Mouse (Mus musculus): ENCODE measurements around the gene Mrto4. TPM values are rescaled to one million over a fixed set of nuclear protein-coding genes. Genes with fewer than 3 reads are reported as not detected.

The Mrto4 gene
- polyA plus RNA-seq, 1 experiment from 2014 or later: 136 TPM

GRCm38 (mm10) chr4:139307916-139308315, 44.5 kb downstream of the Mrto4 start:
- no peak overlapping the region for H3K4me2 ChIP-seq
- no peak overlapping the region; the same call in 1 of the 2 replicates for H3K9ac ChIP-seq
- H3K4me1 ChIP-seq (ENCODE audit: insufficient read depth): no peaks in the 10 kb centered on the region
- H3K9me3 ChIP-seq (ENCODE audit: low read depth, low read length): no peaks in the 10 kb centered on the region
- WGBS: 82% methylated on average over 5 of the region's 5 CpGs
- H3K4me3 ChIP-seq (ENCODE audit: low read depth, low read length): no peak overlapping the region
- no peaks in the 10 kb centered on the region for H3K27me3 ChIP-seq (ENCODE audit: insufficient read depth, low read length)
- no peak for TF ChIP-seq CTCF (IDR thresholded peaks at IDR 0.05; ENCODE audit: low read depth)
- peaks cover 3% of the 10 kb centered on the region; the same call in 1 of the 2 replicates for H3K36me3 ChIP-seq (ENCODE audit: insufficient read depth)
- no peak overlapping the region for H3K27ac ChIP-seq (ENCODE audit: low read depth)
- ATAC-seq (ENCODE audit: insufficient read depth) (no peak), DNase-seq (no peak)

GRCm38 (mm10) chr4:139305521-139305920, 46.9 kb downstream of the Mrto4 start:
- no peaks in the 10 kb centered on the region for H3K4me1 ChIP-seq (ENCODE audit: insufficient read depth)
- no peaks in the 10 kb centered on the region for H3K9me3 ChIP-seq (ENCODE audit: low read depth, low read length)
- 79% methylated on average over 3 of the region's 3 CpGs for WGBS
- H3K9ac ChIP-seq: no peak overlapping the region
- H3K27me3 ChIP-seq (ENCODE audit: insufficient read depth, low read length): no peaks in the 10 kb centered on the region
- no peak for TF ChIP-seq CTCF (IDR thresholded peaks at IDR 0.05; ENCODE audit: low read depth)
- no peak for DNase-seq
- peaks cover 18% of the 10 kb centered on the region; the same call in 1 of the 2 replicates for H3K36me3 ChIP-seq (ENCODE audit: insufficient read depth)
- no peak overlapping the region for H3K27ac ChIP-seq (ENCODE audit: low read depth)
- no peak for ATAC-seq (ENCODE audit: insufficient read depth)
- H3K4me2 ChIP-seq: no peak overlapping the region
- H3K4me3 ChIP-seq (ENCODE audit: low read depth, low read length): no peak overlapping the region

- H3K36me3 ChIP-seq (ENCODE audit: insufficient read depth): peaks cover 22% of the 10 kb centered on the region; the same call in 1 of the 2 replicates
- H3K9me3 ChIP-seq (ENCODE audit: low read depth, low read length): no peaks in the 10 kb centered on the region
These were observed 50.1 kb downstream of the Mrto4 start for GRCm38 (mm10) chr4:139302241-139302640.

GRCm38 (mm10) chr4:139301780-139302179, 50.6 kb downstream of the Mrto4 start:
- 76% methylated on average over 8 of the region's 8 CpGs for WGBS
- Histone ChIP-seq H3K27ac (ENCODE audit: low read depth) (no peak overlapping the region), H3K36me3 (ENCODE audit: insufficient read depth) (peaks cover 25% of the 10 kb centered on the region; the same call in 1 of the 2 replicates), H3K4me1 (ENCODE audit: insufficient read depth) (no peaks in the 10 kb centered on the region), H3K27me3 (ENCODE audit: insufficient read depth, low read length) (no peaks in the 10 kb centered on the region), H3K9ac (no peak overlapping the region), H3K4me3 (ENCODE audit: low read depth, low read length) (no peak overlapping the region), H3K9me3 (ENCODE audit: low read depth, low read length) (no peaks in the 10 kb centered on the region), H3K4me2 (no peak overlapping the region)
- DNase-seq: no peak
- no peak for ATAC-seq (ENCODE audit: insufficient read depth)
- no peak for TF ChIP-seq CTCF (IDR thresholded peaks at IDR 0.05; ENCODE audit: low read depth)

More at GRCm38 (mm10) chr4:139302241-139302640, 50.1 kb downstream of the Mrto4 start:
- H3K4me1 ChIP-seq (ENCODE audit: insufficient read depth): no peaks in the 10 kb centered on the region
- no peak overlapping the region for H3K9ac ChIP-seq
- ATAC-seq (ENCODE audit: insufficient read depth) (no peak), DNase-seq (no peak)
- TF ChIP-seq CTCF (IDR thresholded peaks at IDR 0.05; ENCODE audit: low read depth): no peak
- 48% methylated on average over 5 of the region's 5 CpGs for WGBS
- no peak overlapping the region for H3K4me3 ChIP-seq (ENCODE audit: low read depth, low read length)
- H3K27ac ChIP-seq (ENCODE audit: low read depth): no peak overlapping the region
- H3K27me3 ChIP-seq (ENCODE audit: insufficient read depth, low read length): no peaks in the 10 kb centered on the region
- H3K4me2 ChIP-seq: no peak overlapping the region

- Histone ChIP-seq H3K27me3 (ENCODE audit: insufficient read depth, low read length) (no peaks in the 10 kb centered on the region), H3K36me3 (ENCODE audit: insufficient read depth) (peaks cover 27% of the 10 kb centered on the region; the same call in 1 of the 2 replicates), H3K27ac (ENCODE audit: low read depth) (no peak overlapping the region), H3K4me3 (ENCODE audit: low read depth, low read length) (no peak overlapping the region), H3K4me2 (no peak overlapping the region), H3K9me3 (ENCODE audit: low read depth, low read length) (no peaks in the 10 kb centered on the region), H3K9ac (no peak overlapping the region), H3K4me1 (ENCODE audit: insufficient read depth) (no peaks in the 10 kb centered on the region)
- DNase-seq (peak; percentile 57), ATAC-seq (ENCODE audit: insufficient read depth) (peak; percentile 23; the same call in 1 of the 2 replicates)
- TF ChIP-seq CTCF (IDR thresholded peaks at IDR 0.05; ENCODE audit: low read depth): no peak
- WGBS: 47% methylated on average over 12 of the region's 12 CpGs
These were observed 53.6 kb downstream of the Mrto4 start for GRCm38 (mm10) chr4:139298671-139299366.

GRCm38 (mm10) chr4:139297566-139297965, 54.8 kb downstream of the Mrto4 start:
- no peak for DNase-seq
- Histone ChIP-seq H3K36me3 (ENCODE audit: insufficient read depth) (peaks cover 21% of the 10 kb centered on the region; the same call in 1 of the 2 replicates), H3K4me2 (no peak overlapping the region), H3K9me3 (ENCODE audit: low read depth, low read length) (no peaks in the 10 kb centered on the region), H3K4me3 (ENCODE audit: low read depth, low read length) (no peak overlapping the region), H3K4me1 (ENCODE audit: insufficient read depth) (no peaks in the 10 kb centered on the region), H3K27ac (ENCODE audit: low read depth) (no peak overlapping the region), H3K27me3 (ENCODE audit: insufficient read depth, low read length) (no peaks in the 10 kb centered on the region), H3K9ac (no peak overlapping the region)
- 75% methylated on average over 4 of the region's 4 CpGs for WGBS
- no peak for TF ChIP-seq CTCF (IDR thresholded peaks at IDR 0.05; ENCODE audit: low read depth)
- ATAC-seq (ENCODE audit: insufficient read depth): no peak

Small RNA genes lying within 50 kb of the gene (microRNA-seq; reads per million reads assigned to microRNA genes)
- gene Gm24245 (ENCODE audit: borderline number of aligned reads) (not detected), gene Gm25732 (ENCODE audit: borderline number of aligned reads) (not detected)

Other genes starting within 250 kb of the Mrto4 start
- gene Minos1, start 221.5 kb downstream of the Mrto4 start, polyA plus RNA-seq (2014; fragmentation: Nextera tagmentation; extraction: Ambion mirVana): 501 and 531 TPM in 2 replicates
- gene Capzb, start 159.7 kb downstream of the Mrto4 start, polyA plus RNA-seq (2014; fragmentation: Nextera tagmentation; extraction: Ambion mirVana): 332 and 336 TPM in 2 replicates
- gene Pqlc2, start 41.9 kb downstream of the Mrto4 start, polyA plus RNA-seq (2014; fragmentation: Nextera tagmentation; extraction: Ambion mirVana): 10.5 and 11.0 TPM in 2 replicates
- 87.5 and 101 TPM in 2 replicates for gene Akr7a5, start 41.8 kb downstream of the Mrto4 start, polyA plus RNA-seq (2014; fragmentation: Nextera tagmentation; extraction: Ambion mirVana)
- 28.7 and 31.0 TPM in 2 replicates for gene Emc1, start within 50 bp of the Mrto4 start, polyA plus RNA-seq (2014; fragmentation: Nextera tagmentation; extraction: Ambion mirVana)
- gene Ubr4, start within 50 bp of the Mrto4 start, polyA plus RNA-seq (2014; fragmentation: Nextera tagmentation; extraction: Ambion mirVana): 82.2 and 84.5 TPM in 2 replicates
- 7.7 TPM in 2 replicates for gene Iffo2, start 178.0 kb upstream of the Mrto4 start, polyA plus RNA-seq (2014; fragmentation: Nextera tagmentation; extraction: Ambion mirVana)